Mouse (Mus musculus): ENCODE measurements around the gene Ube2t. TPM values are rescaled to one million over a fixed set of nuclear protein-coding genes. Genes with fewer than 3 reads are reported as not detected.

Gene Ube2t
- total RNA-seq (2021), result 1 to 10 TPM; 2.5 to 3.3 TPM
- long read RNA-seq, experiment 1, partial matches to known transcripts, result 0 of 3 reads
- long read RNA-seq, experiment 1, other reads (novel, unspliced or antisense), result 0 of 3 reads
- long read RNA-seq, experiment 2, partial matches to known transcripts, result 0 of 2 reads
- long read RNA-seq, experiment 2, other reads (novel, unspliced or antisense), result 1 of 2 reads

DNA sequence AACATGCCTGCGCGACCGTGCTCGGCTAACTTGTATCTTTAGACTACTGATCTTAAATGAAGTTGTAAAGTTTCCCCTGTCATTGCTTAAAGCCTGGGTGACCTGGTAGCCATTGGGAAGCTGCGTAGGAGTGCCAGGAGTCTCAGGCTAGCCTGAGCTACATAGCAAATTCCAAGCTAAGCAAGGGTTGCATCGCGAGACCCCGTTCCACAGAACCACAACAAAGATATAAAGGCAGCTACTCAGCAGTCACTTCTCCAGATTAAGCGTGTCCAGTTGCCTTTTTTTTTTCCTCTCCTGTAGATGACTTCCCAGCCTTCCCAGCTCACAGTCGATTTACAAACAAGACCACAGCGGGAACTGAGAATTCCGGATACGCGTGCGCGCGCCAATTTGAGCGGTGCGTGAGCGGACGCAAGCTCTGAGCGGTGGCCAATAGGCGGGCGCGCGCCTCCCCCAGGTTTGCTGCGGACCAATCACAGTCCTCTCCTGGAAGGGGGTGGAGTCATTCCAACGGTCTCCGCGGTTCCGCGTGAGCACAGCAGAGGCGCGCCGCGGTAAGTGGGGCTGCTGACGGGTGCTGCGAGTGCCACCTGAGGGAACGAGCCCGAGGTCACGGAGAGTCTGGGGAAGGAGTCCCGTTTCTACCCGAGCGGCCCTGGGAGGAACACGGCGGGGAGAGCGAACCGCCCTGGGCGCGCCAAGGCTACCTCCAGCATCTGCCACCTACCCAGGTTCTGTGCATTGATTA is at the start of gene Ube2t:
Gene Ube2t, plus strand, starts transcription at position 513 of the 751 bp plus-strand sequence.
- peak; percentile 96 to 97 for DNase-seq

DNA sequence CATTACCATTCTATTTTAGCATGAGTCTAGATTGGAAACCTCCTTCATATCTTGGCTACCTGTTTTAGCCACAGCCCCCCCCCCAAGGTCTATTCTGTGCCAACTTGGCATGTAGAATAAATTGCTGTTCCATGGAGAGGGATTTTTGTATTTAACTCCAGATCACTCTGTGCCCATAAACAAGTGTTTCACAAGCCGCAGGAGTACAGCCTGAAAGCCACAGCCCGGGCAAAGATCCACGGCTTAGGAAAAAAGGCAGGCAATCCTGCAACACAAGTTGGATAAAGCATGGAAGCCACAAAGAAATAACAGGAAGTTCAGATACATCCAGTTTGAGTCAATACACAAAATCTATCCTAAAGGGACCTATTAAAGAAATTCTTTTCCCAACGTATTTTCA is 48.8 kb upstream of the Ube2t start:
- peak; percentile 47 to 52 for DNase-seq

DNA sequence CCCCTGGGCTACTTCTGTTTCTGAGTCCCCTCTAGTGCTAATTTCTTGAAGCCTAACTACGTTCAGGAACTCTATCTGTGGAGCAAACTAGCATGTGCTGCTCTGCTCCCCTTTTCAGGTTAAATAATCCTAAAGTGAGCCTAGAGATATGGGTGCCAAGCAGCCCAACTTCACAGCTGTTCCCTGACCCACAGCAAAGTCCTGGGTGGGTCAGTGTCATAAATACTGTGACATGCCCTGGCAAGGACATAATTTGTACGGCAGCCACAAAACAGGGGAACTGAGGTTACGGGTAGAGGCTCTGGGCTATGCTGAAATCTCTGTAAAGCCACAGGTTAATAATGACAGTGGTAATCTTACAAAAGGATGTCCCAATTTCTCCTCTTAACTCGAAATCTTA is 46.9 kb upstream of the Ube2t start:
- no peak for DNase-seq

DNA sequence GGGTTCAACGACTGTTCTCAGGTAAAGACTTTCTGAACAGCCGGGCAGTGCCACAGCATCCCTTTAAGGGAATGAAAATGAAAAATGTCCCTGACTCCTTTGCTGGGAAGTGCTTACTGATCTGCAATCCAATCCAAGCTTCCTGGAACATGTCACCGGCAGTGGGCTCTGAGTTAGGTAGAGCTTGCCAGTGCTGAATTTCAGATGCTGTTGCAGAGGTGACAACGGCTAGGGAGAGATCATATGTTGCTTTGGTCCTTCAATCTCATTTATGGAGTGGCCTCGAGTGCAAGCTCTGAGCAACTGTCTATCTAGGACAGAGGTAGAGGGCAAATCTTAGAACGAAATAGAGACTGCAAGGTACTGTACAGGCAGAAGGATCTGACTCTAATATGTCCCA is 43.4 kb upstream of the Ube2t start:
- no peak for DNase-seq

DNA sequence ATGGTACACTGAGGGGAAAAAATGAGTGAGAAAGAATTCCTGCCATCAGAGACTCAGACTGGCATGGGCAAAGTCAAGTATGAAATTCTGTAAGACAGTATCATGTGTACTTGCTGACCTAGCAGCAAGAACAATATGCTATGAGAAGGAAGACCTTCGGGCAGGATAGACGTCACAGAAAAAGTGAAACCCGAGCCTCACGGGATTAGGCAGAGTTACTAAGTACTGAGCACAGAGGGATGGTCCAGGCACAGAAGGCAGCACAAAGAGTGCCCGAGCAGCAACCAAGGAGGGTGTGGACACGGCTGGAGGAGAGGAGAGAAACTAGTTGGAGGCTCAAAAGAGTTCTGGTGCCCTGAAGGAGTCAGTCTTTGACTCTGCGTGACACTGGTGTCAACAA is 29.9 kb upstream of the Ube2t start:
- no peak for DNase-seq

GRCm38 (mm10) chr1:134936335-134936734 is 26.0 kb upstream of the Ube2t start:
- no peak for DNase-seq

DNA sequence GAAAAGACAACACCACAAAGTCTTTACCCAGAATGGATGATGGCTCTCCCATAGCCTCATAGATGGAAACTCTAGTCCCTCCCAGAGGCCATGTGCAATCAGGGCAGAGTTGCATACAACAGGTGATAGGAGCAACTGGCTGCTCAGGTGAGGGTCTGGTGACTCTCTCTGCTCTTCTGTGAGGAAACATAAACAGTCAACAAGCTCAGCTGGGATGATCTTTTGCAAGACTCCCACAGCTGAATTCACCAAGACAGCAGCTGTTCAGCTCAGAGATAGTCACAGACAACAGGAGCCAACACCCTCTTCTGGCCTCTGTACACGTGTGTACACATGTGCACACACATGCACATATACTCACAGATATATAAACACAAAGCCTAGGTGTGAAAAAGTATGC is 24.1 kb upstream of the Ube2t start:
- DNase-seq, result no peak

DNA sequence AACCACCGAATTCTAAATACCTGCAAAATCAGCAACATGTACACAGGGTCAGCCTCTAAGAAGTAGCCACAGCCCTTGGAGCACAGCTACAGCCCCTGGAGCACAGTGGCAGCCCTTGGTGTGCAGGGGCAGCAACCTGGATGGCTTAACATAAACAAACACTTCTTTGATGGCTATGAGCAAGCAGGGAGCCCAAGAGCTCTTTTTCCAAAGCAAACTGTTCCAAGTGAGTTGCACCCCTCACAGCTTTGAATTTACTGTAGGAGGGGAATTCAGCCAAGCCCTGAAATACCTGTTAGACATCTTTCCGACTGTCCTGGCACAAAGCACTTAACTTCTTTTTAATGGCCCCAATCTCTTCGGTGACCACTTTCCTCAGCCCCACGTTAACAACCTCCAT is 21.5 kb upstream of the Ube2t start:
- DNase-seq, result no peak

- DNase-seq, result no peak
Measured at GRCm38 (mm10) chr1:134942898-134943297, 19.5 kb upstream of the Ube2t start.

DNA sequence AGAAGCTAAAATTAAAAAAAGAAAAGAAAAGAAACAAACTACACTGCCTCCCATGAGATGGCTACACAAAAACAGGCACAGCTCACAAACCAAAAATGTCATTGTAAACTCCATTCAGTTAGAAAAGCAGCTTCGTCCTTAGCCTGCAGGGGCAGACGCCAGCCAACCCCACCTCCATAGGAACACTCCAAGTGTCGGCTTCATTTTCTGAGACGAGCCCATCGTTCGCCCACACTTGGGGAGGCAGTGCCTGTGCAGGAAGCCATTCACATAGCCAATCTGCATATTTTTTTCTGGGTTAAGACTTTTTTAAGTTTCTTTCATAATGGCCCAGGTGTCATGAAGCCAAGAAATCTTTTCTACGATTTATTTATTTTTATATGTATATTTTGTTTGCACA is 14.8 kb upstream of the Ube2t start:
- no peak for DNase-seq

DNA sequence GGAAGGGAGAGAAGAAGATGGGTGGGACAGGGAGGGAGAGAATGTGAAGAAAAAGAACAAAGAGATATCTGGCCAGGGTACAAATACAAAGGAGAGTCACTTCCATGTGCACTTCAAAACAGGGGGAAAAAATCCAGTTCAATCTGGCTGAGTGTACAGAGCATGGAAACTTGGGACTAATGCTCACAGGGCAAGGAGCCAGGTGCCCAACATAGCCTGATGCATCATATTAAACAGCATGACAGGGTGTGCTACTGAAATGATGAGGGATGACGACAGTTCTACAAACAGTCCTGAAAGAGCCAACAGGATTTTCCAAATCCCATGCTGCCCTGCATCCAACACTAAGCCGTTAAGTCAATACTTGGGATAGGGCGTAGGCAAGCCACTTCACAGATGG is 12.4 kb upstream of the Ube2t start:
- peak in 1 of 2 experiments; percentile 24 for DNase-seq

DNA sequence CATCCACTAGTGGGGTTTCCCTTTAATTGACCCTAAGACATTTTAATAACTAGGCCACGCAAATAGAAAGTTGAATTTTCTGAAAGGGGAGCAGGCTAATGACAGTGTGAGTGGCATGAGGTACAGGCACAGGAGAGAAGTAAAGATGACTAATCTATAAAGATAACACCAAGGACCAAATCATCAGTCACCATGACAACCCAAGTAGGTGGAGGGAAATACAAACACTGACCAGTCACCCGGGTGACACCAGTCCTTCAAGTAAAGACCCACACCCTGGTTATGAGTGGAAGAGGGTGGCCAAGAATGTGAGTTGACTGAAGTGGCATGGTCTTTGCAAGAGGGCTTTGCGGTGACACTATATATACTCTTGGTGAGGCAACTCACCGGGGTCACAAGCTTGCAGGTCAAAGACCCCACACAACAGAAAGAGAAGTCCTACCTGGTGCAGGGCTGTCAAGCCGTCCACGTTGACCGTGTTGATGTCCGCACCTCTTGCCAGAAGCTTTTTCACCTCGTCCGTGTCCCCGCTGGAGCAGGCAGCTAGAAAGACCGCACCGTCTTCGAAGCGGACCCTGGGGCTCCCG is 7.2 kb upstream of the Ube2t start:
- DNase-seq, result peak; percentile 35 to 39

DNA sequence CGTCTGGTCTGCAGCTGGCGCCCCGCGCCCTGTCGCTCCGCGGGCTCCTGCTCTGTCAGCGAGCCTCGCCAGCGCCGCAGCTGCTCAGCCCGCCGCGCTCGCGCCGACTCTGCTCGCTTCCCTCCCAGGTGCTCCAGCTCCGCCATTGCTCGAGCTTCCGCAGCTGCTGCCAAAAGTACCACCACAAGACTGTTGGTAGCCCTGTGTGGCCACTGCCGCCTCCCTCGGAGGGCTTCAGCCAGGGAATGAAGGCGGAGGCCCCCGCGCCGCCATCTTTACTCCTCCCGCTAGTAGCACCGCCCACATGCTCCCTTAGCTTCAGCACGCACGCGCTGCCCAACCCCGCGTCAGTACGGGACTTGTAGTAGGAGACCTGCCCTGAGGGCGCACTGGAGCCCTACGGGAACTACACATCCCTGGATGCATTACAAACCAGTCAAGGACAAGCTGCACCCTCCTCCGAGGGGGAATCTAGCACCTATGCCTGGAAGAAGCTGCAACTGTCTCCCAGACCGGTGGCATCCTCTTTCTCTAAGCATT is 6.7 kb upstream of the Ube2t start, which contains the start of gene Ppp1r12b:
Gene Ppp1r12b, minus strand, starts transcription at position 306 of the 540 bp plus-strand sequence.
- DNase-seq, result peak; percentile 96 to 97

DNA sequence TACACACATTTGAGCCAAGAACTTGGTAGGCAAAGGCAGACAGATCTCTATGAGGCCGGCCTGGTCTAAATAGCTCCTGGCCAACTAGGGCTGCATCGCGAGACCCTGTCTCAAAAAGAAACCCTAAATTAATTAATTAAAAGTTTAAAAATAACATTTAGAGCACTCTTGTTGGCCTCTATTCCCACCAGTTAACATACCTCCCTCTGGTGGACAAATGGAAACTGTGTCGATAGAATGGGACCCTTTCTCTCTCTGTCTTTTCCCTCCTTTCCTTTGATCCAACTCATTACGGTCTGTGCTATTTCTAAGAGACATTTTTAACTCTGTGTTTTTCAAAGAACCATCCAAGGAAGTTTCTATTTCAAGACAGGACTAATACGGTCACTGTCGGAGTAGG is 1.7 kb upstream of the Ube2t start:
- no peak for DNase-seq

GRCm38 (mm10) chr1:134962821-134963220 is 456 bp downstream of the Ube2t start:
- peak in 1 of 2 experiments; percentile 35 for DNase-seq

DNA sequence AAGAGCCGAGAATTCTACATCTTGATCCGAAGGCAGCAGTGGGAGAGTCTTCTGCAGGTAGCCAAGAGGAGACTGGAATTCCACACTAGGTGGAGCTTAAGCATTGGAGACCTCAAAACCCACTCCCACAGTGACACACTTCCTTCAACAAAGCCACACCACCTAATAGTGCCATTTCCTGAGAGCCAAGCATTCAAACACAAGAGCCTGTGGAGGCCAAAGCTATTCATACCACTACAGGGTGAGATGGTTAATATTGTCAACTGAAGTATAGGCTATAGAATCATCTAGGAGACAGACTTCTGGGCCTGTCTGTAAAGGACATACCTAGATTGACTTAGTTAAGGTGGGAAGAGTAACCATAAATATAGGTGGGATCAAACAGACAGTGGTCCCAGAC is 3.1 kb downstream of the Ube2t start:
- DNase-seq, result no peak

DNA sequence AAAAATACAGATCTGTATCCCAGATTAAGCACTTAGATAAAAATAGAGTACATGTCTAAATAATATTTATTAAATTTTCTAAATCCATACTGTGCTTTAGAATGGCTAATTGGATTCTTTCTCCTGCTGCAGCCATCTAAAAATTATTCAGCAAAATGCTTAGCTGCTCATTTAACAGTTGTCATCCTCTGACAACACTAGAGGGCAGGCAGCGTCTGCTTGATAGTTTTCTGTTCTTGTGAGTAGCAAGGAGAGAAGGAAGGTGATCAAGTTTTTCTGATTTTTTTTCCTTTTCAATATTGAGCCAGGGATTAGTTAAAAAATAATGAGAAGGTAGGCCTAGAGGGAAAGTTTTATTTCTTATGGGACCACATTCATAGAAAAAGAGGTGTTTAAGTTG is 10.6 kb downstream of the Ube2t start:
- DNase-seq, result no peak

DNA sequence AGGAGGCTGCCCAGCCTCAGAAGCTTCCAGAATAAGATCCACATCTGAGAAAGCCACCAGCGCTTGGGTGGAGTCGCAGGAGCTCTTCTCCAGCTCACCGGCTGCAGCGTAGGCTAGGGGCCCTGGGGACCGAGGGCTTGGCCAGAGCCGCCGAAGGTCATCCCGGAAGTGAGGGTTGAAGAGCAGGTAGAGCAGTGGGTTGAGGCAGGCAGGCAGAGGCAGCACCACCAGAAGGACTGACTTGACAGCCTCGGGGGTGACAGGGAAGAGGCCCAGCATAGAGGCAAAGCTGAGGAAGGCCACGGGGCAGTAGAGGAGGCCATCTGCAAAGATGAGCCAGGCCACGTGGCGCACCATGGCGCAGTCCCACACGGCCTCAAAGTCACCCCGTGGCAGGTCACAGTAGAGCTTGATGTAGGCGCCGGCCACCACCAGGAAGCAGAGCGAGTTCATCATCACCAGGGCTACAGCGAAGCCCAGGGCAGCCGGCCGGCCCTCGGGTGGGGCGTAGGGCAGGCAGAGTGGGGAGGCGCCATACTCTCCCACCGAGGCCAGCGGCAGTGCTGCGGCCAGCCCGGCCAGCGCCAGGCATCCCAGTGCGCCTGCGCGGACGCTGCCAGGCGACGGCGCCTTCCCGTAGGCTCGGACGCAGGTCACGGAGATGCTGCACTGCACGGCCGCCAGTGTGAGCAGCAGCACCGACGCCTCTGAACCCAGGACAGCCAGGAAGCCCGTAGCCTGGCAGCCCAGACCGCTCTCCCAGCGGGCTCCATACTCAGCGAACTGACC is 25.0 kb downstream of the Ube2t start:
- peak; percentile 77 to 85 for DNase-seq

GRCm38 (mm10) chr1:134987962-134988341 is 25.6 kb downstream of the Ube2t start:
- DNase-seq, result no peak

- DNase-seq, result peak; percentile 78 to 85
Measured at GRCm38 (mm10) chr1:134989372-134989771, 27.0 kb downstream of the Ube2t start.

- peak in 1 of 2 experiments; percentile 31 for DNase-seq
Measured at GRCm38 (mm10) chr1:134992046-134992645, 29.8 kb downstream of the Ube2t start.

GRCm38 (mm10) chr1:134994739-134995138 is 32.4 kb downstream of the Ube2t start:
- DNase-seq, result no peak
